Mouse (Mus musculus) layer of hippocampus, adult 6 months (tissue): ENCODE data around the gene Nap1l5. TPM values are rescaled to one million over a fixed set of nuclear protein-coding genes. Genes with fewer than 3 reads are reported as not detected.

Experiments
- long read RNA-seq, 2 experiments: library from polyadenylated mRNA; unstranded; transcript quantifications; one replicate each; pipeline ENCODE4 v2.0.0; 2019 to 2020
- polyA plus RNA-seq: library from polyadenylated mRNA; unstranded; fragments of <200 nt; fragmentation: Nextera tagmentation; gene quantifications from 2 replicates; pipeline ENCODE4 v1.2.3, GENCODE M21; 2021

Nap1l5 gene
- polyA plus RNA-seq: 213 and 229 TPM in 2 replicates
- long read RNA-seq, experiment 1, transcript Nap1l5-201 (1 exons, 1,844 nt): major isoform, 493 of 511 reads
- long read RNA-seq, experiment 1, transcript Nap1l5-202 (2 exons, 630 nt): minor isoform, 7 of 511 reads
- long read RNA-seq, experiment 1, partial matches to known transcripts: 0 of 511 reads
- long read RNA-seq, experiment 1, other reads (novel, unspliced or antisense): 11 of 511 reads
- long read RNA-seq, experiment 2, transcript Nap1l5-201 (1 exons, 1,844 nt): major isoform, 2,277 of 2,402 reads
- long read RNA-seq, experiment 2, transcript Nap1l5-202 (2 exons, 630 nt): minor isoform, 45 of 2,402 reads
- long read RNA-seq, experiment 2, partial matches to known transcripts: 0 of 2,402 reads
- long read RNA-seq, experiment 2, other reads (novel, unspliced or antisense): 80 of 2,402 reads

GRCm38 (mm10) chr6:58906852-58907261, at the start of gene Nap1l5:
Nap1l5 (minus strand) TSS chr6:58907076.

Other genes starting within 250 kb of the Nap1l5 start
- 19.4 and 22.1 TPM in 2 replicates for gene Herc3, start 75.6 kb downstream of the Nap1l5 start, polyA plus RNA-seq
- gene Fam13a, start 117.5 kb upstream of the Nap1l5 start, polyA plus RNA-seq: 7.0 and 9.7 TPM in 2 replicates